Mouse (Mus musculus): ENCODE measurements around the gene Krtap9-1. TPM values are rescaled to one million over a fixed set of nuclear protein-coding genes. Genes with fewer than 3 reads are reported as not detected.
"Not testable (repeated sequence)": the region's sequence is repeated elsewhere in the genome, so short reads cannot be mapped to it uniquely, and the experiment has no call there.

Krtap9-1 gene
- total RNA-seq (2022) = not detected

DNA sequence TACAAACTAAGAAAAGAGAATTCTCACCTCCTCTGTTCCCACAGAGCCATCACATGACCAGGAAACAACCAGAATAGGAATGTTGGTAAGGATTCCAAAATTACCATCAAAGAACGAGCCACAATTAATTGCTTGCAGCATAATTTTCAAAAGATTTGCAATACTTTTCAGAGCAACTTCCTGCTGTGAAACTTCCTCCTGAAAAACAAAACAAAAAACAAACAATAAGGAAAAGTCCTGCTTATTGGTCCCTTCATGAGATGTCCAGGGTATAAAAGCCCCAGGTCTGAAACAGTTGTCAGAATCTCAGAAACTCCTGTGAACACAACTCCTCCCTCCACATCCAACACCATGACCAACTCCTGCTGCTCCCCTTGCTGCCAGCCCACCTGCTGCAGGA, at the start of gene Krtap9-1:
Krtap9-1 (plus strand) TSS at position 301 of the 400 bp plus-strand sequence.
- DNase-seq (ENCODE audit: low spot score in 2 of 2) = not testable (repeated sequence)

DNA sequence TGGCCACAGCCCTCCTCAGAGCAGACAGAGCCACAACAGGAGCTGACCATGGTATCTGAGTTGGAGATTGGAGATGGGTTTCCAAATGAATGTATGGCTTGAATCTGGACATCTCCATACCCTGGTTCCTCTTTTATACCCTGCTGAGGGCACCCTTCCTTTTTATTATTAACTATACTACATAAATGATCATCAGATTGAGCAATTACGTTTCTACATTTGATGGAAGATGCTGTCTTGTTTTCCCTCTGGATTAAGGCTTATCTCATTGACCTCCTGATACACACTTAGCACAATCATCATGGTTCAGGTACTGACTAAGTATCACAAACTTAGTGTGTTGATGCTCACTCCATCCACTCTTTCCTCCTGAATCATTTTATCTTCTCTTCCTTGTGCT, 35.2 kb upstream of the Krtap9-1 start, which contains the start of gene 2300003K06Rik:
2300003K06Rik (minus strand) TSS at position 101 of the 400 bp plus-strand sequence.
- no peak for DNase-seq (ENCODE audit: low spot score in 2 of 2)

DNA sequence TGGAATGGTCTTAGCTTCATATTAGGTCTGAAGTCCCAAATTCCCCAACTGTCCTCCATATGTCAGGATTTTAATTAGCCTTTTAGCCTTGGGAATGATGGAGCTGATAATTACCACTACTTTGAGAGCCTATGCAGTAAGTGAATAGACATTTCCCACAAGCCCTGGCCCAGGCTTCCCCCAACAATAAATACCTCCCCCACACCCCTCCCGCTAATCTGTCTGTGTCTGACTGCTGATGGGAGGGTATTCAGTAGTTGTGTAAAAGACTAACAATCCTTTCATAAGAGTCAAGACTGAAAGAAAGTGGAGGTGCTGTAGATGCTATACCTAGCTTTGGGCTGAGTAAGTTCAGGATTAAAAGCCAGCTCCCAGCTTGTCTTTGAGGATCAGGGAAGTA, 31.0 kb upstream of the Krtap9-1 start:
- no peak for DNase-seq (ENCODE audit: low spot score in 2 of 2)

DNA sequence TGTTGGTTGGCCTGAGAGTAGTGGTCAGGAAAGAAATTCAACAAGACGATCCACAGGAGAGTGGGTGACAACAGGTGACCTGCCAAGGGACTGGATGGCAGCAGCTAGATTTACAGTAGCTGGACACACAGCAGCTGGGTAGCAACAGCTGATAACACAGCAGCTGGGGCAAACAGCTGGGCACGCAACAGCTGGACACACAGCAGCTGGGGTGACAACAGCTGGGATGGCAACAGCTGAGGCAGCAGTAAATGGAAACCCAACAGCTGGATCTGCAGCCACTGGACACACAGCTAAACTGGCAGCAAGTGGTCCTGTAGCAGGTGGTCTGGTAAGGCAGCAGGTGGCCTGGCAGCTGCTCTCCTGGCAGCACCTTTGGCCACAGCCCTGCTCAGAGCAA, 26.4 kb upstream of the Krtap9-1 start:
- no peak for DNase-seq (ENCODE audit: low spot score in 2 of 2)

DNA sequence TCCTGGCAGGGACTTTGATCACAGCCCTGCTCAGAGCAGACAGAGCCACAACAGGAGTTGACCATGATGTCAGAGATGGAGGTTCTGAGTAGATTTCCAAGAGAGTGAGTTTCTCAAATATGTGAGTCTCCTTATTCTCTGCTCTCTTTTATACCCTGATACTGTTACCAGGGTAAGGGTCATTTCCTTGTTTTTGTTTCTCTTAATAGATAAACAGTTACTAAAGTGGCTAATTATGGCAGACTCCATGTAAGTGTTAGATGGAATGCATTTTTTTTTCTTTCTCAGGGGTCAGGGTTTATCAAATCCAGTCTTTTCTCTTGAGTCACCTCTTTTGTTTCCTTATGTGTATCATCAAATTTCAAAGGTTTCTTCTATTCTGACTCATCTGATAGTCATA, 21.7 kb upstream of the Krtap9-1 start, which contains the start of gene Krtap4-16:
Krtap4-16 (minus strand) TSS at position 101 of the 400 bp plus-strand sequence.
- no peak for DNase-seq (ENCODE audit: low spot score in 2 of 2)

DNA sequence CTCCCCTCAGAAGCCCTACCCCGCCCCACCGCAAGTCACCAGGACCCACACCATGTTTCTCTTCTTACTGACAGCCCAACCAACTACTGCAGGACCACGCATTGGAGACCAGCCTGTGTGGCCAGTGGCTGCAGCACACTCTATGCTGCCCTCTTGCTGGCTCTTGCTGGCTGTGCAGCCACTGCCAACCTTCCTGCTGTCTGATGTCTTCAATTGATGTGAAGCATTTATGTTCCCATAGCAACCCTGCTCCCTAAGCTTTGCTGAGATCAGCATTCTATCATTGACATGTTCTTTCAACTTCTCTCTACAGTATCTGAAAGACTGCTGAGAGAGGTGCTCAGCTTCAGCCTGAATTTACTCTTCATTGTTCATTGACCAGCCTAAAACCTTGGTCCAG, 19.1 kb upstream of the Krtap9-1 start:
- no peak for DNase-seq (ENCODE audit: low spot score in 2 of 2)

DNA sequence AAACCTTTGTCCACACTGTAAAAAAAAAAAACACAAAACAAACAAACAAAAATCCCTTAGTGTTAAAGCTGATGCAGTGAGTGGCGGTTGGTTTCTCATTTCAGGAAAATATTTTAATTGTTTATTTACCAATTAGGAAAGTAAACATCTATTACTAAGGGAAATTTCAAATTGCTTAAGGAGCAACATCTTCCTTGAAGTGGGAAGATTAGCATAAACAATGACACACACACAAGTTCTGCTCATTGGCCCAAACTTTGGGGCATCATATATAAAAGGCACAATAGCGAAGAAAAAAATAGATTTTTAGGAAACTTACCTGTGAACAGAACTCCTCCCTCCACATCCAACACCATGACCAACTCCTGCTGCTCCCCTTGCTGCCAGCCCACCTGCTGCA, 15.6 kb upstream of the Krtap9-1 start, which contains the start of gene Gm11568:
Gm11568 (plus strand) TSS at position 301 of the 400 bp plus-strand sequence.
- no peak for DNase-seq (ENCODE audit: low spot score in 2 of 2)

DNA sequence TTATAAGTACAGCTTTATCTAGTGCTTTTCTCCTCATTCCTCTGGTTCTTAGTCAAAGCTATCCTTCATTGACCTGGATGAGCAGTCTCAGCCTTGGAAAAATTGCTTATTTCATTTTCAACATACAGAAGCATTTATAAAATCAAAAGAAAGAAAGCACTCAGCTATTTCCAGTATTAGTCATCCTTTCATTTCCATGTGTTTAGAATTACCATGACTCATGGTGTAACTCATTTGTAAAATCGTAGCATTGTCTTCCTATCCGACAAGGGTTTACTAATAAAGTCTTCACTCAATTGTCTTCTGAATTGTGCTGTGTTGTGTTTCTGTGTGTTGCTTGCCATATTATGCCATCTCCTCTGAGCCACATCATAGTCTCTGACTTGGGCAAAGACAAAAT, 14.4 kb upstream of the Krtap9-1 start:
- DNase-seq (ENCODE audit: low spot score in 2 of 2) = no peak

DNA sequence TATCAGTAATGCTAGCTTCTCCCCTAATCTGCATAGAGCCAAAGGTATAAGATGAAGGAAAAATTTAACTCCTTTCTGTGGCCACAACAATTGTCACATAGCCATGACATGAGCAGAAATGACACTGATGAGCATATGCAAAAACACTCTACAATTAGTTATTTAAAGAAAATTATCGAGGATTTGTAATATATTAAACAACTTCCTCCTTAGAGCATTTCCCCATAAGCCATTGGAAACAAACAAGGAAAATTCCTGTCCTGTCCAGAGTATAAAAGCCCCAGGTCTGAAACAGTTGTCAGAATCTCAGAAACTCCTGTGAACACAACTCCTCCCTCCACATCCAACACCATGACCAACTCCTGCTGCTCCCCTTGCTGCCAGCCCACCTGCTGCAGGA, 9.0 kb upstream of the Krtap9-1 start, which contains the start of gene Gm11559:
Gm11559 (plus strand) TSS at position 301 of the 400 bp plus-strand sequence.
- not testable (repeated sequence) for DNase-seq (ENCODE audit: low spot score in 2 of 2)

DNA sequence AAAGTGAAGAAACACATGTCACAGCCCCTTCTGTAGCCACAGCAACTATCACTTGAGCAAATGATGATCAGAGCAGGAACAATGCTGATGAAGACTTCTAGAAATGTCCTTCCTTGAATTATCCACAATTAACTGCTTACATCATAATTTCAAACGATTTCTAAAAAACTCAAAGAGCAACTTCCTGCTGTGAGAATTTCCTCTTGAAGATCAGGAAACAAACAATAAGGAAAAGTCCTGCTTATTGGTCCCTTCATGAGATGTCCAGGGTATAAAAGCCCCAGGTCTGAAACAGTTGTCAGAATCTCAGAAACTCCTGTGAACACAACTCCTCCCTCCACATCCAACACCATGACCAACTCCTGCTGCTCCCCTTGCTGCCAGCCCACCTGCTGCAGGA, 5.7 kb downstream of the Krtap9-1 start, which contains the start of gene Gm11567:
Gm11567 (plus strand) TSS at position 301 of the 400 bp plus-strand sequence.
- not testable (repeated sequence) for DNase-seq (ENCODE audit: low spot score in 2 of 2)

DNA sequence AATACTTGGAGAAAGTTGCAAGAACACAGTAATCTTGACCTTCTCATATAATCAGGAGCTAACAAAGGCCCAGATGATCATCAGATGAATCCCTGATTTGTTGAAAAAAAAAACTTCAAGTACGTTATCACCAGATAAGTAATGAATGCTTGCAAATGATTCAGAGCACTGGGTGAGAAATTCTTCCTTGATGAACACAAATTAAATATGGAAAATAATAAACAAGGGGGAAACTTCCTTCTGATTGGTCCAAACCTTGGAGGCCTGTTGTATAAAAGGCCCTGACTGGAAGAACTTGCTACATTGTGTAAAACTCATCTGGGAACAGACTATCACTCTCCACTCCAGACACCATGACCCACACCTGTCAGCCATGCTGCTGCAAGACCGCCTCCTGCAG, 34.4 kb downstream of the Krtap9-1 start, which contains the start of gene Krtap31-1:
Krtap31-1 (plus strand) TSS at position 301 of the 400 bp plus-strand sequence.
- DNase-seq (ENCODE audit: low spot score in 2 of 2) = no peak

DNA sequence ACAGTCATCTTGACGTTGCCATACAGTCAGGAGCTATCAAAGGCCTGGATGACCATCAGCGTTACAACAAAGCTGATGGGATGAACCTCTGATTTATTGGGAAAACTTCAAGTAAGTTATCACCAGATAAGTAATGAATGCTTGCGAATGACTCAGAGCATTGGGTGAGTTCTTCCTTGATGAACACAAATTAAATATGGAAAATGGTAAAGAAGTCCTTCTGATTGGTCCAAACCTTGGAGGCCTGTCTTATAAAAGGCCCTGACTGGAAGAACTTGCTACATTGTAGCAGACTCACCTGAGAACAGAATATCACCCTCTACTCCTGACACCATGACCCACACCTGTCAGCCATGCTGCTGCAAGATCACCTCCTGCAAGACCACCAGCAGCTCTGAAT, 41.3 kb downstream of the Krtap9-1 start, which contains the start of gene Gm11565:
Gm11565 (plus strand) TSS at position 301 of the 400 bp plus-strand sequence.
- DNase-seq (ENCODE audit: low spot score in 2 of 2) = no peak

Other genes with a start within 250 kb of the Krtap9-1 start
- gene Krtap4-1, start 245.2 kb upstream of the Krtap9-1 start, total RNA-seq (2022) = not detected
- gene Krtap4-2, start 238.3 kb upstream of the Krtap9-1 start, total RNA-seq (2022) = not detected
- gene Krtap4-7, start 229.3 kb upstream of the Krtap9-1 start, total RNA-seq (2022) = not detected
- gene Gm11555, start 223.2 kb upstream of the Krtap9-1 start, total RNA-seq (2022) = not detected
- not detected for gene Gm11563, start 214.4 kb upstream of the Krtap9-1 start, total RNA-seq (2022)
- not detected for gene Krtap4-6, start 207.4 kb upstream of the Krtap9-1 start, total RNA-seq (2022)
- not detected for gene Gm14190, start 182.6 kb upstream of the Krtap9-1 start, total RNA-seq (2022)
- gene Gm14180, start 139.1 kb upstream of the Krtap9-1 start, total RNA-seq (2022) = not detected
- gene Gm11595, start 100.5 kb upstream of the Krtap9-1 start, total RNA-seq (2022) = not detected
- gene Krtap4-8, start 92.7 kb upstream of the Krtap9-1 start, total RNA-seq (2022) = not detected
- not detected for gene Krtap4-9, start 88.2 kb upstream of the Krtap9-1 start, total RNA-seq (2022)
- gene Gm11596, start 79.9 kb upstream of the Krtap9-1 start, total RNA-seq (2022) = not detected
- gene Gm11569, start 74.5 kb upstream of the Krtap9-1 start, total RNA-seq (2022) = not detected
- not detected for gene Gm11554, start 68.9 kb upstream of the Krtap9-1 start, total RNA-seq (2022)
- gene Krtap4-13, start 63.5 kb upstream of the Krtap9-1 start, total RNA-seq (2022) = not detected
- not detected for gene Gm11564, start 57.7 kb upstream of the Krtap9-1 start, total RNA-seq (2022)
- gene 2300003K06Rik, start 35.3 kb upstream of the Krtap9-1 start, total RNA-seq (2022) = not detected
- gene Krtap4-16, start 21.8 kb upstream of the Krtap9-1 start, total RNA-seq (2022) = not detected
- gene Gm11568, start 15.5 kb upstream of the Krtap9-1 start, total RNA-seq (2022) = not detected
- gene Gm11559, start 8.9 kb upstream of the Krtap9-1 start, total RNA-seq (2022) = not detected
- not detected for gene Gm11567, start 5.8 kb downstream of the Krtap9-1 start, total RNA-seq (2022)
- gene Krtap31-1, start 34.5 kb downstream of the Krtap9-1 start, total RNA-seq (2022) = not detected
- gene Gm11565, start 41.4 kb downstream of the Krtap9-1 start, total RNA-seq (2022) = not detected
- not detected for gene Krtap31-2, start 62.9 kb downstream of the Krtap9-1 start, total RNA-seq (2022)
- gene Krtap9-5, start 75.1 kb downstream of the Krtap9-1 start, total RNA-seq (2022) = not detected
- gene Krtap29-1, start 105.7 kb downstream of the Krtap9-1 start, total RNA-seq (2022) = not detected
- gene Krtap16-1, start 113.2 kb downstream of the Krtap9-1 start, total RNA-seq (2022) = not detected
- gene Krtap17-1, start 120.6 kb downstream of the Krtap9-1 start, total RNA-seq (2022) = not detected
- gene Krt33a, start 142.8 kb downstream of the Krtap9-1 start, total RNA-seq (2022) = not detected
- gene Krt33b, start 156.5 kb downstream of the Krtap9-1 start, total RNA-seq (2022) = not detected
- not detected for gene Krt34, start 168.2 kb downstream of the Krtap9-1 start, total RNA-seq (2022)
- not detected for gene Krt31, start 177.2 kb downstream of the Krtap9-1 start, total RNA-seq (2022)
- gene Krt32, start 214.8 kb downstream of the Krtap9-1 start, total RNA-seq (2022) = not detected
- gene Krt35, start 222.9 kb downstream of the Krtap9-1 start, total RNA-seq (2022) = not detected
- not detected for gene Krt36, start 232.2 kb downstream of the Krtap9-1 start, total RNA-seq (2022)
- gene Krt13, start 248.2 kb downstream of the Krtap9-1 start, total RNA-seq (2022) = not detected

Data from left cerebral cortex, adult 8-10 months (tissue).